Mouse (Mus musculus): ENCODE data around the gene Prkar1a. TPM values are rescaled to one million over a fixed set of nuclear protein-coding genes. Genes with fewer than 3 reads are reported as not detected.
"Not testable (repeated sequence)": the region's sequence is repeated elsewhere in the genome, so short reads cannot be mapped to it uniquely, and the experiment has no call there.

Prkar1a gene
- polyA plus RNA-seq, 1 experiment from 2014 or later, result 538 TPM

DNA sequence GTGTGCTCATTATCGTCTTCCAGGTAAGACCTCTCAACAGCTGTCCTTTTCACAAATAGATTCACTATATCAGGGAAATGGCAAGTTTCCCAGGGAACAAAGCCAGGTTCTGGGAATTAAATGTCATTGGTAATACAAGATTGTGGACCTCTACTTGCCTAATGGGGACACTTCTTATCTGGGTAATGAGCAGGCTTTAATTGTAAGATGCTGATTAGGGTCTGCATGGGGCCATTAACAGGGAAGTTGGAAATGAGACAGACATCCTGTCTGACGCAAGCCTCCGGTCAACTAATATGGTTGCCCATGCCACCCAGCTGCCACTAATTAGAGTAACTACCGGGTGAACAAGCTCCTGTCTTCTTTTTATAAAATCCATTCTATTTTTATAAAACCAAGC is 32.9 kb upstream of the Prkar1a start:
- H3K9me3 ChIP-seq (replicated peaks; ENCODE audit: control insufficient read depth, low read length, poor library complexity, severe bottlenecking), result no peaks in the 10 kb centered on the region
- no peaks in the 10 kb centered on the region for H3K27me3 ChIP-seq (ENCODE audit: control insufficient read depth, insufficient read depth, low read depth, low read length)
- H3K27ac ChIP-seq (ENCODE audit: low read length), result no peak overlapping the region
- H3K9ac ChIP-seq (ENCODE audit: low read depth, low read length), result no peak overlapping the region
- 80% methylated on average over 4 of the region's 4 CpGs for WGBS
- no peak for ATAC-seq
- H3K4me2 ChIP-seq (ENCODE audit: low read length), result no peak overlapping the region
- H3K36me3 ChIP-seq (ENCODE audit: control insufficient read depth, insufficient read depth, low read length), result no peaks in the 10 kb centered on the region
- peaks cover 5% of the 10 kb centered on the region for H3K4me1 ChIP-seq (ENCODE audit: control insufficient read depth, insufficient read depth, low read length)
- H3K4me3 ChIP-seq (ENCODE audit: low read depth, low read length), result no peak overlapping the region

DNA sequence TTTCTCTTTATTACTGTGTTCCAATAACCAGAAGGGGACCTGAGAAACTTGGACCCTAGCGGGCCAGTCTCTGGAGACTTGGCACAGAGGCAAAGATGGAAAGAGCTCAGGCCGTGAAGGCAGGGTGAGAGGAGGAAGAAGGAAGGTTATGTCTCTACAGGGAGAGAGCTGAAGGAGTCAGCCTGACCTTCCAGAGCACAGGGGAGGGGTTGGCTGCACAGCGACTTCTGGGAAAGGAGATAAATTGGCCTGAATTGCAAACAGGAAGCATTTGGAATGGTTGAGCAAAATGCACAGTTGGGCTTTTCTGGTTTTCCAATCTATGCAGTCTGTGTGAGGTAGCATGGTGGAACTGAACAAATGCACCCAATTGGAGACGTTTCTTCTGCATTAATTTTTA is 32.4 kb upstream of the Prkar1a start:
- no peak for ATAC-seq
- Histone ChIP-seq H3K27me3 (ENCODE audit: control insufficient read depth, insufficient read depth, low read depth, low read length) (no peaks in the 10 kb centered on the region), H3K27ac (ENCODE audit: low read length) (no peak overlapping the region), H3K36me3 (ENCODE audit: control insufficient read depth, insufficient read depth, low read length) (no peaks in the 10 kb centered on the region), H3K9me3 (replicated peaks; ENCODE audit: control insufficient read depth, low read length, poor library complexity, severe bottlenecking) (no peaks in the 10 kb centered on the region), H3K4me3 (ENCODE audit: low read depth, low read length) (no peak overlapping the region), H3K9ac (ENCODE audit: low read depth, low read length) (no peak overlapping the region), H3K4me1 (ENCODE audit: control insufficient read depth, insufficient read depth, low read length) (peaks cover 5% of the 10 kb centered on the region), H3K4me2 (ENCODE audit: low read length) (no peak overlapping the region)
- 74% methylated on average over 4 of the region's 4 CpGs for WGBS

DNA sequence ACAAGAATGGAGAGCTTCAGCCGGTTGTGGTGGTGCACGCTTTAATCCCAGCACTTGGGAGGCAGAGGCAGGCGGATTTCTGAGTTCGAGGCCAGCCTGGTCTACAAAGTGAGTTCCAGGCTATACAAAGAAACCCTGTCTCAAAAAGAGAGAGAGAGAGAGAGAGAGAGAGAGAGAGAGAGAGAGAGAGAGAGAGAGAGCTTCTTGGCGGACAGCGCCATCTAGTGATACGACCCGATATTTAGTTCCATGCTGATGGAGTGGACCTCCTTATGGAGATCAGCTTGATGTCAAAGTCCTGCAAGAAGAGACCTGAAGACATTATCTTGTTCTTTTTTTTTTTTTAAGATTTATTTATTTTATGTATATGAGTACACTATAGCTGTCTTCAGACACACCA is 30.1 kb upstream of the Prkar1a start:
- H3K27ac ChIP-seq (ENCODE audit: low read length); H3K9ac ChIP-seq (ENCODE audit: low read depth, low read length); H3K4me1 ChIP-seq (ENCODE audit: control insufficient read depth, insufficient read depth, low read length); H3K4me2 ChIP-seq (ENCODE audit: low read length); ATAC-seq; H3K9me3 ChIP-seq (replicated peaks; ENCODE audit: control insufficient read depth, low read length, poor library complexity, severe bottlenecking); H3K4me3 ChIP-seq (ENCODE audit: low read depth, low read length); H3K27me3 ChIP-seq (ENCODE audit: control insufficient read depth, insufficient read depth, low read depth, low read length); H3K36me3 ChIP-seq (ENCODE audit: control insufficient read depth, insufficient read depth, low read length): not testable (repeated sequence)
- 33% methylated on average over 8 of the region's 8 CpGs for WGBS

DNA sequence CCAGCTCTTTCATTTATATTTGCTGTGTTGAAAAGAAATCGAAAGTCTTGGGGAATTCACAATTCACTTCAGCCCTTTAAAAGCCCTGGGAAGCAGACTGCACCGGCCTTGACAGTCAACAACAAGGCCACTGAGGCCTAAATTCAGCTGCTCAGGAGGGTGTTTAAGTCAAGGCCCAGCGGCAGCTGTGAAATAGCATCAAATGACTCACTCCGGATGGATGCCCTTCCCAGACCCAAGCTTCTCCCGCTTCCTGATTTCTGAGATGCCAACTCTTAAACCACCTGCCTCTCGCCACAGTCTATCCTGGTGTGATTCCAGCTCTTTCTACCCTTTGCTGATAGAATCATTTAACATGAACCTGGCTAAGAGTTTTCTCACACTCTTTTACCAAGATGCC is 28.8 kb upstream of the Prkar1a start:
- Histone ChIP-seq H3K4me3 (ENCODE audit: low read depth, low read length) (no peak overlapping the region), H3K9me3 (replicated peaks; ENCODE audit: control insufficient read depth, low read length, poor library complexity, severe bottlenecking) (no peaks in the 10 kb centered on the region), H3K9ac (ENCODE audit: low read depth, low read length) (no peak overlapping the region), H3K4me2 (ENCODE audit: low read length) (no peak overlapping the region), H3K36me3 (ENCODE audit: control insufficient read depth, insufficient read depth, low read length) (no peaks in the 10 kb centered on the region), H3K27me3 (ENCODE audit: control insufficient read depth, insufficient read depth, low read depth, low read length) (no peaks in the 10 kb centered on the region), H3K27ac (ENCODE audit: low read length) (no peak overlapping the region), H3K4me1 (ENCODE audit: control insufficient read depth, insufficient read depth, low read length) (no peaks in the 10 kb centered on the region)
- WGBS, result 86% methylated on average over 6 of the region's 6 CpGs
- no peak for ATAC-seq

DNA sequence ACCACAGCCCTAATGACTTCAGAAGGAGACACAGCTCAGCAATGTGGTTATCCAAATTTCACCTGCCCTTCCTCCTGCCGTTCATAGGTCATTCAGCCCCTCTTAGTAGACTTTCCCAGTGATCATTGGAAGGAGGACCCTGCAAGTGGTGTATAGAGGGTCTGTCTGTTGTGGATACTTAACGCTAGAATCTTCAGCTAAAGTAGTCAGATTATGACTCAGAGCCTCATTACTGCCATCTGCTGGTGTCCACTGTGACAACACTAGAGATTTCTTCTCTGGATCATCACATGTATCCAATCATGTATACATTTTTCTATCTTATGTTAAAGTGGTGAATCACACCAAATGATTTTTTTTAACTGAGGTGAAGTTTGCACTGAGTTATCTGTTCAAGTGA is 28.0 kb upstream of the Prkar1a start:
- Histone ChIP-seq H3K36me3 (ENCODE audit: control insufficient read depth, insufficient read depth, low read length) (no peaks in the 10 kb centered on the region), H3K4me3 (ENCODE audit: low read depth, low read length) (no peak overlapping the region), H3K4me2 (ENCODE audit: low read length) (no peak overlapping the region), H3K9me3 (replicated peaks; ENCODE audit: control insufficient read depth, low read length, poor library complexity, severe bottlenecking) (no peaks in the 10 kb centered on the region), H3K27ac (ENCODE audit: low read length) (no peak overlapping the region), H3K4me1 (ENCODE audit: control insufficient read depth, insufficient read depth, low read length) (no peaks in the 10 kb centered on the region), H3K27me3 (ENCODE audit: control insufficient read depth, insufficient read depth, low read depth, low read length) (no peaks in the 10 kb centered on the region), H3K9ac (ENCODE audit: low read depth, low read length) (no peak overlapping the region)
- peak; percentile 36; the same call in 1 of the 2 replicates for ATAC-seq
- WGBS, result 9% methylated on average over 2 of the region's 2 CpGs

DNA sequence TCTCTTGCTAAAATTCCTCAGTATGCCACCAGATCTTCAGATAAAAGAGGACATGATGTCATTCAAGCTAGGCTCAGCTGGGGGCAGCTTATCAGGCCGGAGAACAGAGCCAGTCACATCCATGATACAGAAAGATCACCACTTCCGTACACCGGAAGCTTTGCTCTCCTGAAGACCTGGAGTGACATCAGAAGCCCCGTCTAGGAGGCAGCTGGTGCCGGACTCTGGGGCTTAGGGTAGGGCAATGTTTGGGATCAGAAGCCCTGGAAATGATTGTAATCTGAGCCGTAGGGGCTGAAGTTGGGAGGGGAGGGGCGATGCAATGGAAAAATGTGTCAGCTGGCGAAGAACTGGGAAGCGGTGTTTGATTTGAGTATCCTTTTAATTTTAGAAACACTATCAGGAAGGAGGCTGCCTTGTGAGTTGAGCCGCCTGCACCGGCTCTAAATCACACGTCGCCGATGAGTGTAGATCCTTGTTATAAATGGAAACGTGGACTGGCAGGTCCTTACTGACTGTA is 26.6 kb upstream of the Prkar1a start:
- no peaks in the 10 kb centered on the region for H3K4me1 ChIP-seq (ENCODE audit: control insufficient read depth, insufficient read depth, low read length)
- no peak for ATAC-seq
- no peaks in the 10 kb centered on the region for H3K36me3 ChIP-seq (ENCODE audit: control insufficient read depth, insufficient read depth, low read length)
- no peaks in the 10 kb centered on the region for H3K9me3 ChIP-seq (replicated peaks; ENCODE audit: control insufficient read depth, low read length, poor library complexity, severe bottlenecking)
- no peaks in the 10 kb centered on the region for H3K27me3 ChIP-seq (ENCODE audit: control insufficient read depth, insufficient read depth, low read depth, low read length)
- whole genome bisulfite sequencing, result 42% methylated on average over 15 of the region's 15 CpGs
- H3K4me2 ChIP-seq (ENCODE audit: low read length), result no peak overlapping the region
- no peak overlapping the region for H3K27ac ChIP-seq (ENCODE audit: low read length)
- no peak overlapping the region for H3K4me3 ChIP-seq (ENCODE audit: low read depth, low read length)
- H3K9ac ChIP-seq (ENCODE audit: low read depth, low read length), result no peak overlapping the region

DNA sequence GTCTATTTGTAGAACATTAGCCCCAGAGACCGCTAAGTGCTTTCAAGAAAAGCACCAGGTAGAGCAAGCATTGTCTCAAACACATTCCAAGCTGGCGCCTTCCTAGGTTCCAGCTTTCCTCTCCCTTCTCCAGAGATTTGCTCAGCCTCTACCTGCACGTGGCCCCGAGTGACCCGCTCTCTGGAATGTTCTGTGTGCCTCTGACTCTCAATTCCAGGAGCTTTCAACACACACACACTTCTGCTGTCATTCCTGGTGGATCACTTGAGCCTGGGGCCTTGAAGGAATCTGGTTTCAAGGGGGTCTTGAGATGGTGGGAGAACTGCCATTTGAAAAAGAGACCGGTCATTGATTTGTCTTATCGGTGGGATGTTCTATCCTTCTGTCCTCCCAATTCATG is 26.0 kb upstream of the Prkar1a start:
- Histone ChIP-seq H3K4me1 (ENCODE audit: control insufficient read depth, insufficient read depth, low read length) (no peaks in the 10 kb centered on the region), H3K4me3 (ENCODE audit: low read depth, low read length) (no peak overlapping the region), H3K9ac (ENCODE audit: low read depth, low read length) (no peak overlapping the region), H3K27ac (ENCODE audit: low read length) (no peak overlapping the region), H3K9me3 (replicated peaks; ENCODE audit: control insufficient read depth, low read length, poor library complexity, severe bottlenecking) (no peaks in the 10 kb centered on the region), H3K27me3 (ENCODE audit: control insufficient read depth, insufficient read depth, low read depth, low read length) (no peaks in the 10 kb centered on the region), H3K4me2 (ENCODE audit: low read length) (no peak overlapping the region), H3K36me3 (ENCODE audit: control insufficient read depth, insufficient read depth, low read length) (no peaks in the 10 kb centered on the region)
- WGBS, result 90% methylated on average over 7 of the region's 7 CpGs
- ATAC-seq, result no peak

DNA sequence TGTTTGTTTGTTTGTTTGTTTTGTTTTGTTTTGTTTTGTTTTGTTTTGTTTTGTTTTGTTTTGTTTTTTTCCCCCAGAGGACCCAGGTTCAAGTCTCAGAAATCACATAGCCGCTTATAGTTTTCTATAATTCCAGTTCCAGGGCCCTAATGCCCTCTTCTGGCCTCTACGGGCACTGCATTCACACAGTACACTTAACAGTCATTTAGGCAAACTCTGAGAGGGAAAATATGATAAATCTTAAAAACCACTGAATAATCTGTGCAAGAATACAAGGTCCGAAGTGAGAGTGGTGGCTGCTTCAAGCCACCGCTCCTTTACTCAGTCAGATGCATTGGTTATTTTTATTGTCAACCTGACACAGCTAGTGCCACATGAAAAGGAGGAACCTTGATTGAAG is 21.6 kb upstream of the Prkar1a start:
- no peak overlapping the region for H3K4me3 ChIP-seq (ENCODE audit: low read depth, low read length)
- ATAC-seq, result no peak
- H3K27me3 ChIP-seq (ENCODE audit: control insufficient read depth, insufficient read depth, low read depth, low read length), result no peaks in the 10 kb centered on the region
- no peaks in the 10 kb centered on the region for H3K4me1 ChIP-seq (ENCODE audit: control insufficient read depth, insufficient read depth, low read length)
- H3K4me2 ChIP-seq (ENCODE audit: low read length), result no peak overlapping the region
- WGBS, result 88% methylated on average over 4 of the region's 4 CpGs
- H3K36me3 ChIP-seq (ENCODE audit: control insufficient read depth, insufficient read depth, low read length), result no peaks in the 10 kb centered on the region
- no peaks in the 10 kb centered on the region for H3K9me3 ChIP-seq (replicated peaks; ENCODE audit: control insufficient read depth, low read length, poor library complexity, severe bottlenecking)
- H3K9ac ChIP-seq (ENCODE audit: low read depth, low read length), result no peak overlapping the region
- no peak overlapping the region for H3K27ac ChIP-seq (ENCODE audit: low read length)

DNA sequence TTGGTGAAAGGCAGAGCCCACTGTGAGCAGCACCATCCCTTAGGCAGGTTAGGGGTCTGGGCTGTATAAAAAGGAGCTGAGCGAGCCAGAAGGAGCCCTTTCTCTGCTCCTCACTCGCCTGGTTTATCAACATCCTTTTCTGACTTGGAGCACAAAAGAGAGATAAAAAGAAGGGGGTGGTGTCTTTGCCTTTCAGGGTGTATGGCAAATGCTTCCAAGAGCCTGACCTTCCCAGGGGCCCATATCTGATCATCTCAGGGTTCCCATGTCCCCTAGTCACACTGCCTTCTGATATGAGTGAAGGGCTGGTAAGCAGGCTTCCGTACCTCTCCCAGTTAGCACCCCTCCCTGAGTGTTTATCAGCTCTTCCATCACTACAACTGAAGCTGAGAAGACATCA is 21.1 kb upstream of the Prkar1a start:
- Histone ChIP-seq H3K9me3 (replicated peaks; ENCODE audit: control insufficient read depth, low read length, poor library complexity, severe bottlenecking) (no peaks in the 10 kb centered on the region), H3K4me1 (ENCODE audit: control insufficient read depth, insufficient read depth, low read length) (no peaks in the 10 kb centered on the region), H3K9ac (ENCODE audit: low read depth, low read length) (no peak overlapping the region), H3K4me2 (ENCODE audit: low read length) (no peak overlapping the region), H3K36me3 (ENCODE audit: control insufficient read depth, insufficient read depth, low read length) (no peaks in the 10 kb centered on the region), H3K4me3 (ENCODE audit: low read depth, low read length) (no peak overlapping the region), H3K27ac (ENCODE audit: low read length) (no peak overlapping the region), H3K27me3 (ENCODE audit: control insufficient read depth, insufficient read depth, low read depth, low read length) (no peaks in the 10 kb centered on the region)
- WGBS, result 90% methylated on average over 3 of the region's 3 CpGs
- no peak for ATAC-seq
